Mouse (Mus musculus) limb, embryonic 13.5 days (tissue): ENCODE measurements around the gene Stx19. TPM values are rescaled to one million over a fixed set of nuclear protein-coding genes. Genes with fewer than 3 reads are reported as not detected.

Experiments
- ATAC-seq: fragments of 200-750 bp; cut with Nextera tagmentation; 2 replicates; pipeline ENCODE4 v1.8.0; 2017; ENCODE audit warnings: low read depth, moderate number of reproducible peaks, moderate TSS enrichment; ENCODE audit not compliant: low FRiP score
- H3K27ac ChIP-seq: fragments of 300-500 bp; sonication (generic); 2 replicates; pipeline ENCODE4 v1.5.1; 2015; ENCODE audit warnings: inconsistent platforms, mild to moderate bottlenecking, moderate library complexity
- H3K27me3 ChIP-seq: fragments of 300-500 bp; sonication (generic); 2 replicates; pipeline ENCODE4 v1.6.1; 2015; ENCODE audit warnings: mild to moderate bottlenecking, inconsistent platforms
- H3K36me3 ChIP-seq: fragments of 300-500 bp; sonication (generic); 2 replicates; pipeline ENCODE4 v1.6.1; 2015; ENCODE audit warnings: inconsistent platforms, mild to moderate bottlenecking, moderate library complexity
- H3K4me1 ChIP-seq: fragments of 300-500 bp; sonication (generic); 2 replicates; pipeline ENCODE4 v1.6.1; 2015; ENCODE audit warnings: inconsistent platforms
- H3K4me2 ChIP-seq: fragments of 300-500 bp; sonication (generic); replicated peaks from 2 replicates; pipeline ENCODE4 v1.6.1; 2015; ENCODE audit warnings: inconsistent platforms, mild to moderate bottlenecking, moderate library complexity
- H3K4me3 ChIP-seq: fragments of 300-500 bp; sonication (generic); 2 replicates; pipeline ENCODE4 v1.5.1; 2015; ENCODE audit warnings: moderate library complexity, mild to moderate bottlenecking, inconsistent platforms
- H3K9ac ChIP-seq: fragments of 300-500 bp; sonication (generic); 2 replicates; pipeline ENCODE4 v1.6.1; 2015; ENCODE audit warnings: mild to moderate bottlenecking, inconsistent platforms
- H3K9me3 ChIP-seq: fragments of 300-500 bp; sonication (generic); 2 replicates; pipeline ENCODE4 v1.6.1; 2016; ENCODE audit warnings: inconsistent platforms
- WGBS: fragments of 180-500 bp; shearing (Covaris S2); methylation state at CpG from one replicate; pipeline ENCODE4 v1.1.7; 2015; 5-methylcytosine and 5-hydroxymethylcytosine counted together
- polyA plus RNA-seq: library from polyadenylated mRNA; unstranded; fragments of >200 nt; fragmentation: Nextera tagmentation; extraction: Ambion mirVana; gene quantifications from 2 replicates; pipeline ENCODE4 v1.2.1, GENCODE M21; 2015

Stx19 gene
- polyA plus RNA-seq, 1 experiment from 2014 or later, result 1.1 TPM

- H3K36me3 ChIP-seq, result peaks cover 3% of the 10 kb centered on the region; the same call in 1 of the 2 replicates
- ATAC-seq, result no peak
- no peak overlapping the region for H3K4me3 ChIP-seq
- H3K27ac ChIP-seq, result no peak overlapping the region
- no peak overlapping the region for H3K4me2 ChIP-seq
- peaks cover 12% of the 10 kb centered on the region for H3K4me1 ChIP-seq
- H3K9me3 ChIP-seq, result no peaks in the 10 kb centered on the region
- H3K9ac ChIP-seq, result no peak overlapping the region
- no peaks in the 10 kb centered on the region for H3K27me3 ChIP-seq
- WGBS, result 66% methylated on average over 4 of the region's 4 CpGs
These were observed 3.6 kb upstream of the Stx19 start for GRCm38 (mm10) chr16:62810855-62811254.

- Histone ChIP-seq H3K27me3 (no peaks in the 10 kb centered on the region), H3K4me1 (no peaks in the 10 kb centered on the region), H3K9me3 (no peaks in the 10 kb centered on the region), H3K36me3 (peaks cover 3% of the 10 kb centered on the region; the same call in 1 of the 2 replicates), H3K4me3 (no peak overlapping the region), H3K4me2 (no peak overlapping the region), H3K27ac (no peak overlapping the region), H3K9ac (no peak overlapping the region)
- WGBS, result 84% methylated on average over 5 of the region's 5 CpGs
- ATAC-seq, result no peak
These were observed 686 bp upstream of the Stx19 start for GRCm38 (mm10) chr16:62813790-62814189.

DNA sequence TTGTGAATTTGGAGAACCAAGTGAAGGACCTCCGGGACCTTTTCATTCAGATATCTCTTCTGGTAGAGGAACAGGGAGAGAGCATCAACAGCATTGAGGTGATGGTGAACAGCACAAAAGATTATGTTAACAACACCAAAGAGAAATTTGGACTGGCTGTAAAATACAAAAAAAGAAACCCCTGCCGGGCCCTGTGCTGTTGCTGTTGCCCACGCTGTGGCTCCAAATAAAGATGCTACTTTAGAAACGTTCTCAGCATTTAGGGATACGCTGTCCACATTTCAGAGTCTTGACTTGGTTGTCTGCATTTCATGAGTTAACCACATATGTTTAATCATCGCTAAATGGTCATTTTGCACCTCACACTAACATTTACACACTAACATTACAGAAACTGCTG is 8.0 kb downstream of the Stx19 start:
- H3K27ac ChIP-seq, result no peak overlapping the region
- H3K36me3 ChIP-seq, result 0 out of 2 replicates have a peak, but pooled peaks cover 4% of the 10 kb centered on the region
- H3K4me1 ChIP-seq, result no peaks in the 10 kb centered on the region
- H3K9me3 ChIP-seq, result no peaks in the 10 kb centered on the region
- H3K4me3 ChIP-seq, result no peak overlapping the region
- no peak for ATAC-seq
- H3K4me2 ChIP-seq, result no peak overlapping the region
- no peak overlapping the region for H3K9ac ChIP-seq
- H3K27me3 ChIP-seq, result no peaks in the 10 kb centered on the region
- WGBS, result 92% methylated on average over 6 of the region's 6 CpGs

DNA sequence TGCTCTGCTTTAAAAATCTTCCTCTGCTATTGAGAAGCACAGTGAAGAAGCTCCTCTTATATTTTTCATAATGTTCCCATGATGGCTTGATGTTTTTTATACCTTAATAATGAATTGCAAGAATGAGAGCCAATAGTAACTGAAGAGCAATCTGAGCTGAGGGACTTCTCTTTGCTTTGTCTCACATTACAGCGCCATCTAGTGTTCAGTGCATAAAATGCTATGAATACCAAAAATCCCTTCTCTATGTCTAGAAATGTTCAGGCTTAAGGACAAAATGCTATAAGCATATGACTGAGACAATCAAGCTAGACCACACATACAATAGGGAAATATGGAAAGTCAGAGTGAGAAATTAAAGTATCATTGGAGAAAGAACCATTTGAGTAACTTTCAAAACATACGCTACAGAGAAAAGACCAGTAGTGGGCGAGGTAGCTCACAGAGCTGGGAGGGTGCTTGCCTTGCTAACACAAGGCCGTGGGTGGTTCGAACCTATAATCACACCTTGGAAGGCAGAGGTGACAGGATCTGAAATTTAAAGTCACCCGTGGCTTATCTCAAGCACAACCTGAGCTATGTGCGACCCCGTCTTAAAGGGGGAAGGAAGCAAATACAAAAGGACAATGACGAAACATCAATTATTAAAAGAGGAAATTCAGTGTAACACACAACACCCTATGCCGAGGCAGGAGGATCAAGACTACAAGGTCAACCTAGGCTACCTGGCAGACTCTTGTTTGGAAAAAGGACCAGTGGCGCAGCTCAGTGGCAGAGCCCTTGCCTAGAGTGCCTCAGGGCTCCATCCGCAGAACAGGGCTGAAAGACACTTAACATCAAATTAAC is 11.9 kb downstream of the Stx19 start:
- H3K4me1 ChIP-seq, result no peaks in the 10 kb centered on the region
- H3K9me3 ChIP-seq, result no peaks in the 10 kb centered on the region
- H3K36me3 ChIP-seq, result 0 out of 2 replicates have a peak, but pooled peaks cover 9% of the 10 kb centered on the region
- H3K4me3 ChIP-seq, result no peak overlapping the region
- 0 out of 2 replicates have a peak, but pooled peaks have one; percentile 15 for ATAC-seq
- no peak overlapping the region for H3K27ac ChIP-seq
- no peak overlapping the region for H3K4me2 ChIP-seq
- 65% methylated on average over 12 of the region's 12 CpGs for WGBS
- no peaks in the 10 kb centered on the region for H3K27me3 ChIP-seq
- H3K9ac ChIP-seq, result no peak overlapping the region

- 67% methylated on average over 2 of the region's 2 CpGs for WGBS
- Histone ChIP-seq H3K4me2 (no peak overlapping the region), H3K9me3 (no peaks in the 10 kb centered on the region), H3K36me3 (0 out of 2 replicates have a peak, but pooled peaks cover 4% of the 10 kb centered on the region), H3K27me3 (no peaks in the 10 kb centered on the region), H3K4me1 (0 out of 2 replicates have a peak, but pooled peaks cover 6% of the 10 kb centered on the region), H3K9ac (no peak overlapping the region), H3K4me3 (no peak overlapping the region), H3K27ac (no peak overlapping the region)
- no peak for ATAC-seq
These were observed 17.6 kb downstream of the Stx19 start for GRCm38 (mm10) chr16:62832027-62832426.

DNA sequence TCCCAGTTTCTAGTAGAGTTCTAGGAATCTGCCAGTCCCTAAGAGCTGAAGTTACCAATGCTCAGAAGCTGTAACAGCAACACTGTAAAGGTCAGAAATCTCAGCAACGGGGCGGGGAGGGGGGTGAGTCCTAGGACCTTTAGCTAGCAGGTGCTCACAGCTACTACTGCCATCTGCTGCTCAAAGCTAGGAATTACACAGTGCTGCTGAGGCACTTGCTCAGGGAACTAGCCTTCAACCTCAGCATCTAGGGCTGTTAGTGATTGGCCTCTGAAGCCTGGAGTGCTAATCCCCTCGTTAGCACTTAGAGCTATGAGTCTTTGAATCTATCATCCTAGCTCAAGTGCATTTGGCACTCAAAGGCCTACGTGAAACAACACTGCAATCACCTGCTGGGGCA is 18.0 kb downstream of the Stx19 start:
- Histone ChIP-seq H3K9ac (no peak overlapping the region), H3K4me2 (no peak overlapping the region), H3K4me1 (0 out of 2 replicates have a peak, but pooled peaks cover 6% of the 10 kb centered on the region), H3K36me3 (0 out of 2 replicates have a peak, but pooled peaks cover 4% of the 10 kb centered on the region), H3K27ac (no peak overlapping the region), H3K27me3 (no peaks in the 10 kb centered on the region), H3K4me3 (no peak overlapping the region), H3K9me3 (no peaks in the 10 kb centered on the region)
- no peak for ATAC-seq
- WGBS, result 9% methylated on average over 4 of the region's 4 CpGs

GRCm38 (mm10) chr16:62834016-62834735 is 19.7 kb downstream of the Stx19 start:
- Histone ChIP-seq H3K9me3 (no peaks in the 10 kb centered on the region), H3K4me3 (no peak overlapping the region), H3K4me2 (no peak overlapping the region), H3K27ac (no peak overlapping the region), H3K36me3 (0 out of 2 replicates have a peak, but pooled peaks cover 4% of the 10 kb centered on the region), H3K4me1 (0 out of 2 replicates have a peak, but pooled peaks cover 6% of the 10 kb centered on the region), H3K9ac (no peak overlapping the region), H3K27me3 (no peaks in the 10 kb centered on the region)
- WGBS, result 71% methylated on average over 3 of the region's 3 CpGs
- no peak for ATAC-seq

- H3K36me3 ChIP-seq, result no peaks in the 10 kb centered on the region
- H3K4me3 ChIP-seq, result 0 out of 2 replicates have a peak overlapping the region, but pooled peaks have one; percentile 88
- 85% methylated on average over 6 of the region's 6 CpGs for WGBS
- H3K9ac ChIP-seq, result 0 out of 2 replicates have a peak overlapping the region, but pooled peaks have one; percentile 35
- H3K4me2 ChIP-seq, result peak overlapping the region; percentile 91
- H3K4me1 ChIP-seq, result peaks cover 14% of the 10 kb centered on the region
- no peak overlapping the region for H3K27ac ChIP-seq
- H3K27me3 ChIP-seq, result no peaks in the 10 kb centered on the region
- no peaks in the 10 kb centered on the region for H3K9me3 ChIP-seq
- ATAC-seq, result no peak
These were observed 30.9 kb downstream of the Stx19 start for GRCm38 (mm10) chr16:62845341-62845740.

DNA sequence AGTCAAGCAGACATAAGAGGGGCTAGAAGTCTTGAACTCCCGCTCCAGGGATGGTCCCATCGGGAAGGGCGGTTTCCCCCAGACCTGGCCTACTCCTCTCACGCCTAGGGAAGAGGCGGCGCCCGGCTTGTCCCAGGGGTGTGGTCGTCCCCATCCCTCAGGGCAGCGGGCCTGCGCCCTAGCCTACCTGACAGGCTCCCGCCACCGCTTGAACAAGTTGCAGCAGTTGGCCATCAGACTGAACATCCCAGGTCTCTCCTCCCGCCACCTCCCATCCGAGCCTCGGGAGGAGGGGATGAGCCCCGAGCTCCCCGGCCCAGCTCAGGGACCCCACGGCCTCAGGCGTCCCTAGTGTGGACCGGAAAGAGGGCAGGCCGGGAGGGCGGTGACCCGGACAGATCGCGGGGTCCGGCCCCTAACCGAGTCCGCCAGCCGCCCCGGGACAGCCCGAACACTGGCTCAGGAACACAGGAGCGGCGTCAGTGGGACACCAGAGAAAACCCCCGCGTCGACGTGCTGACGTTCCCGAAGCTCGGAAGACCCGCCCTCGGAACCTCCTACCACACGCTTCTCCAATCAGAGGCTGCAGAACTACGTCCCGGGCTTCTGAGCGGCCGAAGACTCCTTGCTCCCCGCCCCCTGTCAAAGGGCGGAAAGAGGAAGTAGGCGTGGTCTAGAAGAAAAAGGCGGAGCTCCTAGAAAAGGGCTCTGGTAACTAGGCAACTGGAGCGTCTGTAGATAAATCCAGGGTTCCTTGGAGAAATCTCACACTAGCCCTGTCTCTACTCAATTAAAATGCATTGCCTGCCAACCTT is 32.2 kb downstream of the Stx19 start, which contains the start of gene Arl13b:
Gene Arl13b (minus strand): TSS at position 543 of the 815 bp plus-strand sequence.
- under 1% methylated on average over 51 of the region's 52 CpGs for WGBS
- peak; percentile 100 for ATAC-seq
- Histone ChIP-seq H3K4me1 (peaks cover 14% of the 10 kb centered on the region), H3K4me3 (peak within 1 kb of the TSS; percentile 88), H3K4me2 (peak within 1 kb of the TSS; percentile 91), H3K36me3 (no peaks in the 10 kb centered on the region), H3K9me3 (no peaks in the 10 kb centered on the region), H3K27ac (peak within 1 kb of the TSS; percentile 70; the same call in 1 of the 2 replicates), H3K27me3 (no peaks in the 10 kb centered on the region), H3K9ac (peak within 1 kb of the TSS; percentile 86)

- H3K27me3 ChIP-seq, result no peaks in the 10 kb centered on the region
- no peak overlapping the region for H3K4me2 ChIP-seq
- 85% methylated on average over 3 of the region's 3 CpGs for WGBS
- no peak overlapping the region for H3K27ac ChIP-seq
- no peaks in the 10 kb centered on the region for H3K36me3 ChIP-seq
- 0 out of 2 replicates have a peak, but pooled peaks cover 4% of the 10 kb centered on the region for H3K4me1 ChIP-seq
- no peaks in the 10 kb centered on the region for H3K9me3 ChIP-seq
- H3K9ac ChIP-seq, result no peak overlapping the region
- ATAC-seq, result no peak
- no peak overlapping the region for H3K4me3 ChIP-seq
These were observed 38.2 kb downstream of the Stx19 start for GRCm38 (mm10) chr16:62852464-62853252.
